ENCODE assay signal across 17 mouse cellular contexts in genomic region chr13:46387396-46387795, GRCm38 (mm10). TPM values are rescaled to one million over a fixed set of nuclear protein-coding genes. Genes with fewer than 3 reads are reported as not detected.
DNase-seq lines count a peak whose midpoint lies in the region; ATAC-seq and TF ChIP-seq lines count a peak whose summit lies in the region.
"Had no signal": no experiment of that assay in that cellular context is flagged by ENCODE, and none has a peak within 500 bp of the region (broad histone marks: within the 10 kb centered on the region; RNA-seq: fewer than 3 reads in every experiment).

No protein-coding gene starts in this region.

- 46% methylated on average over 8 of the region's 8 CpGs for WGBS in forebrain, embryonic 15.5 days
- 76% methylated on average over 8 of the region's 8 CpGs for WGBS in forebrain, embryonic 12.5 days
- WGBS in forebrain, postnatal 0 days: 49% methylated on average over 8 of the region's 8 CpGs
- 68% methylated on average over 8 of the region's 8 CpGs for WGBS in forebrain, embryonic 13.5 days

- no peak overlapping the region for H3K27ac ChIP-seq in forebrain, embryonic 15.5 days (replicated peaks)
- no peak overlapping the region for H3K27ac ChIP-seq in forebrain, embryonic 12.5 days
- H3K27ac ChIP-seq in forebrain, postnatal 0 days (ENCODE audit: low read depth, low read length): no peak overlapping the region
- no peak overlapping the region for H3K27ac ChIP-seq in forebrain, embryonic 13.5 days
- H3K27ac ChIP-seq: embryonic facial prominence, embryonic 10.5 days; embryonic facial prominence, embryonic 12.5 days had no signal

- peak; percentile 34 for DNase-seq in forebrain, postnatal 0 days
- DNase-seq in brain, embryonic 14.5 days (ENCODE audit: low read depth): peak; percentile 68
- no peak for DNase-seq in frontal cortex, postnatal 25 days (ENCODE audit: low spot score in 2 of 2)
- DNase-seq: adrenal gland, adult 2 months; adrenal gland, postnatal 10 days; adrenal gland, postnatal 25 days; cerebellum, adult 11-12 months; cerebellum, adult 2 months; cerebellum, adult 9-10 months; cerebellum, postnatal 10 days; cerebellum, postnatal 25 days had no signal

- H3K4me2 ChIP-seq in forebrain, embryonic 15.5 days (replicated peaks): no peak overlapping the region
- H3K4me2 ChIP-seq in forebrain, embryonic 12.5 days: no peak overlapping the region
- no peak overlapping the region for H3K4me2 ChIP-seq in forebrain, postnatal 0 days (ENCODE audit: low read depth)
- H3K4me2 ChIP-seq in forebrain, embryonic 13.5 days: no peak overlapping the region
- H3K4me2 ChIP-seq: embryonic facial prominence, embryonic 12.5 days had no signal

- peaks cover 4% of the 10 kb centered on the region for H3K4me1 ChIP-seq in forebrain, embryonic 15.5 days
- H3K4me1 ChIP-seq in forebrain, embryonic 12.5 days: no peaks in the 10 kb centered on the region
- no peaks in the 10 kb centered on the region for H3K4me1 ChIP-seq in forebrain, postnatal 0 days (ENCODE audit: insufficient read depth)
- H3K4me1 ChIP-seq in forebrain, embryonic 13.5 days: no peaks in the 10 kb centered on the region
- H3K4me1 ChIP-seq: embryonic facial prominence, embryonic 10.5 days; embryonic facial prominence, embryonic 12.5 days had no signal

- no peaks in the 10 kb centered on the region for H3K27me3 ChIP-seq in forebrain, embryonic 15.5 days
- no peaks in the 10 kb centered on the region for H3K27me3 ChIP-seq in forebrain, embryonic 12.5 days
- no peaks in the 10 kb centered on the region for H3K27me3 ChIP-seq in forebrain, postnatal 0 days (ENCODE audit: insufficient read depth, low read length)
- no peaks in the 10 kb centered on the region for H3K27me3 ChIP-seq in forebrain, embryonic 13.5 days
- H3K27me3 ChIP-seq: embryonic facial prominence, embryonic 12.5 days had no signal

- no peak overlapping the region for H3K9ac ChIP-seq in forebrain, embryonic 15.5 days (replicated peaks)
- no peak overlapping the region for H3K9ac ChIP-seq in forebrain, embryonic 12.5 days
- no peak overlapping the region for H3K9ac ChIP-seq in forebrain, postnatal 0 days
- no peak overlapping the region for H3K9ac ChIP-seq in forebrain, embryonic 13.5 days
- H3K9ac ChIP-seq: embryonic facial prominence, embryonic 12.5 days had no signal

- TF ChIP-seq POLR2A in brain, embryonic 14.5 days (IDR thresholded peaks at IDR 0.05; ENCODE audit: borderline replicate concordance, extremely low read depth, insufficient read depth, insufficient read length, poor library complexity, severe bottlenecking): no peak

- TF ChIP-seq CTCF in forebrain, postnatal 0 days (IDR thresholded peaks at IDR 0.05; ENCODE audit: low read depth): no peak
- TF ChIP-seq CTCF in brain, embryonic 14.5 days (IDR thresholded peaks at IDR 0.05; ENCODE audit: borderline replicate concordance, extremely low read depth, insufficient read depth, insufficient read length): no peak

- no peaks in the 10 kb centered on the region for H3K9me3 ChIP-seq in forebrain, embryonic 15.5 days
- H3K9me3 ChIP-seq in forebrain, embryonic 12.5 days: no peaks in the 10 kb centered on the region
- no peaks in the 10 kb centered on the region for H3K9me3 ChIP-seq in forebrain, postnatal 0 days (ENCODE audit: low read length)
- no peaks in the 10 kb centered on the region for H3K9me3 ChIP-seq in forebrain, embryonic 13.5 days (replicated peaks)
- H3K9me3 ChIP-seq: embryonic facial prominence, embryonic 10.5 days; embryonic facial prominence, embryonic 12.5 days had no signal

- ATAC-seq in forebrain, embryonic 15.5 days (replicated peaks): 0 out of 2 replicates have a peak, but pooled peaks have one; percentile 32
- ATAC-seq in forebrain, embryonic 12.5 days (ENCODE audit: low FRiP score): no peak
- no peak for ATAC-seq in forebrain, postnatal 0 days
- no peak for ATAC-seq in forebrain, embryonic 13.5 days

- H3K4me3 ChIP-seq in forebrain, embryonic 15.5 days: no peak overlapping the region
- no peak overlapping the region for H3K4me3 ChIP-seq in forebrain, embryonic 12.5 days (replicated peaks)
- H3K4me3 ChIP-seq in forebrain, postnatal 0 days (ENCODE audit: low read depth, low read length): no peak overlapping the region
- H3K4me3 ChIP-seq in forebrain, embryonic 13.5 days: no peak overlapping the region
- H3K4me3 ChIP-seq: embryonic facial prominence, embryonic 10.5 days; embryonic facial prominence, embryonic 12.5 days had no signal

- H3K36me3 ChIP-seq in forebrain, embryonic 15.5 days: no peaks in the 10 kb centered on the region
- H3K36me3 ChIP-seq in forebrain, embryonic 12.5 days (replicated peaks): no peaks in the 10 kb centered on the region
- no peaks in the 10 kb centered on the region for H3K36me3 ChIP-seq in forebrain, postnatal 0 days (ENCODE audit: insufficient read depth)
- no peaks in the 10 kb centered on the region for H3K36me3 ChIP-seq in forebrain, embryonic 13.5 days (ENCODE audit: poor library complexity, severe bottlenecking)
- H3K36me3 ChIP-seq: embryonic facial prominence, embryonic 10.5 days; embryonic facial prominence, embryonic 12.5 days had no signal

RNA-seq across cellular contexts. Expression of gene Rbm24, which starts 30.8 kb away (rescaled TPM):
- 9.4 and 9.7 TPM in 2 replicates for polyA plus RNA-seq in forebrain, embryonic 15.5 days (2015; fragmentation: Nextera tagmentation; extraction: Ambion mirVana)
- 3.0 and 3.4 TPM in 2 replicates for polyA plus RNA-seq in forebrain, embryonic 12.5 days (2016; fragmentation: Nextera tagmentation; extraction: Ambion mirVana)
- 29.8 and 32.6 TPM in 2 replicates for total RNA-seq in forebrain, postnatal 0 days (2014; rRNA removed)
- 5.6 and 5.7 TPM in 2 replicates for polyA plus RNA-seq in forebrain, postnatal 0 days (2015; fragmentation: Nextera tagmentation; extraction: Ambion mirVana)
- polyA plus RNA-seq in forebrain, embryonic 13.5 days (2015; fragmentation: Nextera tagmentation; extraction: Ambion mirVana): 4.4 and 5.6 TPM in 2 replicates
- polyA plus RNA-seq in brain, embryonic 14.5 days (2012; rRNA removed): 8.3 and 15.2 TPM in 2 replicates
- total RNA-seq: MEL had no signal

Comparison
In these comparisons a context has a peak if more than half of its experiments do, and no peak if none do; other contexts are left out.
1. DNase-seq: peak in forebrain, postnatal 0 days (single experiment) and brain, embryonic 14.5 days (single experiment); none in frontal cortex, postnatal 25 days (0 of 2).